Mouse (Mus musculus): ENCODE results near the gene Rtl8c. TPM values are rescaled to one million over a fixed set of nuclear protein-coding genes. Genes with fewer than 3 reads are reported as not detected.
A peak's percentile ranks its signal among the peaks of the same experiment; 100 is the strongest.
"Not testable (repeated sequence)": the region's sequence is repeated elsewhere in the genome, so short reads cannot be mapped to it uniquely, and the experiment has no call there.

The Rtl8c gene
- polyA plus RNA-seq (2012; rRNA removed) (0.41 and 1.2 TPM in 2 replicates), polyA plus RNA-seq (2014; fragmentation: Nextera tagmentation; extraction: Ambion mirVana) (1.4 and 1.9 TPM in 2 replicates)

GRCm38 (mm10) chrX:53607242-53608121, at the start of gene Rtl8c:
Gene Rtl8c (plus strand): TSS chrX:53608032.
- ATAC-seq (ENCODE audit: insufficient read depth) (no peak), DNase-seq (ENCODE audit: low read depth in 3 of 3, low spot score in 3 of 3) (no peak)
- WGBS (ENCODE audit: insufficient replicate concordance), result 25% methylated on average over 19 of the region's 20 CpGs
- no peak within 1 kb of the TSS for H3K27ac ChIP-seq
- no peak within 1 kb of the TSS for H3K9ac ChIP-seq (replicated peaks)
- TF ChIP-seq CTCF (IDR thresholded peaks at IDR 0.05; ENCODE audit: low read depth) (no peak), EP300 (IDR thresholded peaks at IDR 0.05; ENCODE audit: low read depth) (no peak)
- peak within 1 kb of the TSS; percentile 38 for H3K4me2 ChIP-seq (ENCODE audit: low read depth)
- H3K4me3 ChIP-seq (ENCODE audit: insufficient read depth in 1 of 2, low read depth in 2 of 2, low read length in 2 of 2), result peak within 1 kb of the TSS; percentile 21 to 48; a peak in 2 of 4 replicates
- H3K9me3 ChIP-seq (ENCODE audit: control insufficient read depth, low read length), result no peaks in the 10 kb centered on the region
- H3K36me3 ChIP-seq (replicated peaks; ENCODE audit: control insufficient read depth, insufficient read depth, low read depth), result no peaks in the 10 kb centered on the region
- no peaks in the 10 kb centered on the region for H3K27me3 ChIP-seq (ENCODE audit: control insufficient read depth, insufficient read depth, low read length)
- H3K4me1 ChIP-seq (replicated peaks; ENCODE audit: control insufficient read depth in 2 of 2, insufficient read depth in 2 of 2, low read length in 1 of 2), result no peaks in the 10 kb centered on the region

- WGBS (ENCODE audit: insufficient replicate concordance), result 63% methylated on average over 1 of the region's 1 CpGs
- ATAC-seq (ENCODE audit: insufficient read depth) (no peak), DNase-seq (ENCODE audit: low read depth in 3 of 3, low spot score in 3 of 3) (no peak)
These were observed 28.5 kb upstream of the Rtl8c start for GRCm38 (mm10) chrX:53579311-53579710.

GRCm38 (mm10) chrX:53581407-53581806, 26.4 kb upstream of the Rtl8c start:
- not testable (repeated sequence) for ATAC-seq (ENCODE audit: insufficient read depth); H3K9ac ChIP-seq (replicated peaks); H3K9me3 ChIP-seq (ENCODE audit: control insufficient read depth, low read length); H3K4me2 ChIP-seq (ENCODE audit: low read depth); H3K4me1 ChIP-seq (replicated peaks; ENCODE audit: control insufficient read depth in 2 of 2, insufficient read depth in 2 of 2, low read length in 1 of 2); DNase-seq (ENCODE audit: low read depth in 3 of 3, low spot score in 3 of 3); H3K27me3 ChIP-seq (ENCODE audit: control insufficient read depth, insufficient read depth, low read length); H3K27ac ChIP-seq; H3K36me3 ChIP-seq (replicated peaks; ENCODE audit: control insufficient read depth, insufficient read depth, low read depth); H3K4me3 ChIP-seq (ENCODE audit: insufficient read depth in 1 of 2, low read depth in 2 of 2, low read length in 2 of 2)
- WGBS (ENCODE audit: insufficient replicate concordance), result 78% methylated on average over 2 of the region's 4 CpGs

More at GRCm38 (mm10) chrX:53579311-53579710, 28.5 kb upstream of the Rtl8c start:
- Histone ChIP-seq H3K4me3 (ENCODE audit: insufficient read depth in 1 of 2, low read depth in 2 of 2, low read length in 2 of 2) (no peak overlapping the region), H3K36me3 (replicated peaks; ENCODE audit: control insufficient read depth, insufficient read depth, low read depth) (no peaks in the 10 kb centered on the region), H3K4me2 (ENCODE audit: low read depth) (no peak overlapping the region), H3K9ac (replicated peaks) (no peak overlapping the region), H3K9me3 (ENCODE audit: control insufficient read depth, low read length) (no peaks in the 10 kb centered on the region), H3K27ac (no peak overlapping the region), H3K27me3 (ENCODE audit: control insufficient read depth, insufficient read depth, low read length) (no peaks in the 10 kb centered on the region), H3K4me1 (replicated peaks; ENCODE audit: control insufficient read depth in 2 of 2, insufficient read depth in 2 of 2, low read length in 1 of 2) (no peaks in the 10 kb centered on the region)
- no peak for TF ChIP-seq CTCF (IDR thresholded peaks at IDR 0.05; ENCODE audit: low read depth)
- TF ChIP-seq EP300 (IDR thresholded peaks at IDR 0.05; ENCODE audit: low read depth), result no peak

- H3K4me2 ChIP-seq (ENCODE audit: low read depth); H3K9me3 ChIP-seq (ENCODE audit: control insufficient read depth, low read length); DNase-seq (ENCODE audit: low read depth in 3 of 3, low spot score in 3 of 3); H3K9ac ChIP-seq (replicated peaks); H3K27me3 ChIP-seq (ENCODE audit: control insufficient read depth, insufficient read depth, low read length); H3K36me3 ChIP-seq (replicated peaks; ENCODE audit: control insufficient read depth, insufficient read depth, low read depth); H3K4me3 ChIP-seq (ENCODE audit: insufficient read depth in 1 of 2, low read depth in 2 of 2, low read length in 2 of 2); H3K4me1 ChIP-seq (replicated peaks; ENCODE audit: control insufficient read depth in 2 of 2, insufficient read depth in 2 of 2, low read length in 1 of 2); ATAC-seq (ENCODE audit: insufficient read depth); H3K27ac ChIP-seq: not testable (repeated sequence)
- 59% methylated on average over 3 of the region's 4 CpGs for WGBS (ENCODE audit: insufficient replicate concordance)
These were observed 24.4 kb upstream of the Rtl8c start for GRCm38 (mm10) chrX:53583404-53583803.

GRCm38 (mm10) chrX:53599993-53600392, 7.8 kb upstream of the Rtl8c start:
- not testable (repeated sequence) for H3K9ac ChIP-seq (replicated peaks); H3K4me3 ChIP-seq (ENCODE audit: insufficient read depth in 1 of 2, low read depth in 2 of 2, low read length in 2 of 2); H3K4me1 ChIP-seq (replicated peaks; ENCODE audit: control insufficient read depth in 2 of 2, insufficient read depth in 2 of 2, low read length in 1 of 2); H3K27me3 ChIP-seq (ENCODE audit: control insufficient read depth, insufficient read depth, low read length); DNase-seq (ENCODE audit: low read depth in 3 of 3, low spot score in 3 of 3); H3K4me2 ChIP-seq (ENCODE audit: low read depth); H3K9me3 ChIP-seq (ENCODE audit: control insufficient read depth, low read length); H3K36me3 ChIP-seq (replicated peaks; ENCODE audit: control insufficient read depth, insufficient read depth, low read depth); ATAC-seq (ENCODE audit: insufficient read depth); H3K27ac ChIP-seq
- WGBS (ENCODE audit: insufficient replicate concordance), result 13% methylated on average over 2 of the region's 2 CpGs
- TF ChIP-seq CTCF (IDR thresholded peaks at IDR 0.05; ENCODE audit: low read depth), result peak; percentile 32; the same call in 1 of the 2 replicates

- ATAC-seq (ENCODE audit: insufficient read depth); H3K9me3 ChIP-seq (ENCODE audit: control insufficient read depth, low read length); H3K4me2 ChIP-seq (ENCODE audit: low read depth); H3K4me3 ChIP-seq (ENCODE audit: insufficient read depth in 1 of 2, low read depth in 2 of 2, low read length in 2 of 2); H3K4me1 ChIP-seq (replicated peaks; ENCODE audit: control insufficient read depth in 2 of 2, insufficient read depth in 2 of 2, low read length in 1 of 2); H3K27me3 ChIP-seq (ENCODE audit: control insufficient read depth, insufficient read depth, low read length); H3K36me3 ChIP-seq (replicated peaks; ENCODE audit: control insufficient read depth, insufficient read depth, low read depth); H3K9ac ChIP-seq (replicated peaks); DNase-seq (ENCODE audit: low read depth in 3 of 3, low spot score in 3 of 3); H3K27ac ChIP-seq: not testable (repeated sequence)
- WGBS (ENCODE audit: insufficient replicate concordance), result 27% methylated on average over 1 of the region's 1 CpGs
These were observed 1.7 kb upstream of the Rtl8c start for GRCm38 (mm10) chrX:53606176-53606575.
